Mouse (Mus musculus): ENCODE data around the gene Tgif2.
"Not testable (repeated sequence)": the region's sequence is repeated elsewhere in the genome, so short reads cannot be mapped to it uniquely, and the experiment has no call there.

The Tgif2 gene

DNA sequence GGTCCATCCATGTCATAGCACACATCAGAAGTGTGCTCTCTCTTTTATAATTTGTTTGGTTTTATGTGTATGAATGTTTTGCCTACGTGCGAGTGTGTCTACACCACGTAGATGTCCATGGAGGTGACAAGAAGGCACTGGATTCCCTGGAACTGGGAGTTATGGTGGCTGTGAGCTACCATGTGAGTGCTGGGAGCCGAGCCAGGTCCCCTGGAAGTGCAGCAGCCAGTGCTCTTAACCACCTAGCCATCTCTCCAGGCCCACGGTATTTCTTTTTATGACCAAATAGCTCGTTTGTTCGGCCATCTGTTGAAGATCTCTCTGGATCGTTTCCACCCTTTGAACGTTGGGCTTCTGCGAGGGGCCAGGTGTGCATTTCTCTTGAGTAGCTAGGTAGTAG is 3.5 kb downstream of the Tgif2 start:
- DNase-seq, result no peak

DNA sequence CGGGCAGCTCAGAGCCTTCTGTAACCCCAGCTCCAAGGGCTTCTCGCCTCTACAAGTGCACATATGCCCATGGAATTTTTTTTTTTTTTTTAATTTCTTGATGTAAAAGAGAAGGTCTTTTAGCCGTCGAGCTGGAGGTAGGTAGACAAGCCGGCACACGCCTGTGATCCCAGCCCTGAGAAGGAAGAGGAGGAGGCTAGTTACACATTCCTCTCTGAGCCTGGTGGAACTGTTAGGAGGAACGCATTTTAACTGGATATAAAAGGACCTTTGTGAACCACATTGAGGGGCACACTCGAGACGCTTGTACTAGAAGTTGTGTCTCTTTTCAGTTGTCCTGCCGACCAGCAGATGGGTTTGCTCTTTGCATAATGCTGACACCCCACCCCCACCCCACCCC is 4.9 kb downstream of the Tgif2 start:
- DNase-seq, result no peak

DNA sequence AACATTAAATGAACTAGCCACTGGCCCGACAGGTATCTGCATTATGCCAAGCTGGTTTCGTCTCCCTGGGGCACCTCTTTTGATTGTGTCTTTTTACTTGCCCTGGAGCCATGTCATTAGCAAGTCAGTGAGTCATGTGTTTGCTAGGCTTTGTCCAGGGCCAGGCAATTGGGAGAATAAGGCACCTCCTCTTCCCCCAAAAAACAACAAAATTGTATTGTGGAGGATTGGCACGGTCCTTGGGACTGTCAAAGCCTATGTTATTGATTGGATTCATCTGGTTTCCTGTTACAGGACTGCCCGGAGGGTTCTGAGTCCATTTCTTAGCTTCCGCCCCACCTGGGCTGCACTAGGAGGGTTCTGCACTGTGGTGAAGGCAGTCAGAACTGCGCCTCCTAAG is 7.8 kb downstream of the Tgif2 start:
- DNase-seq, result no peak

DNA sequence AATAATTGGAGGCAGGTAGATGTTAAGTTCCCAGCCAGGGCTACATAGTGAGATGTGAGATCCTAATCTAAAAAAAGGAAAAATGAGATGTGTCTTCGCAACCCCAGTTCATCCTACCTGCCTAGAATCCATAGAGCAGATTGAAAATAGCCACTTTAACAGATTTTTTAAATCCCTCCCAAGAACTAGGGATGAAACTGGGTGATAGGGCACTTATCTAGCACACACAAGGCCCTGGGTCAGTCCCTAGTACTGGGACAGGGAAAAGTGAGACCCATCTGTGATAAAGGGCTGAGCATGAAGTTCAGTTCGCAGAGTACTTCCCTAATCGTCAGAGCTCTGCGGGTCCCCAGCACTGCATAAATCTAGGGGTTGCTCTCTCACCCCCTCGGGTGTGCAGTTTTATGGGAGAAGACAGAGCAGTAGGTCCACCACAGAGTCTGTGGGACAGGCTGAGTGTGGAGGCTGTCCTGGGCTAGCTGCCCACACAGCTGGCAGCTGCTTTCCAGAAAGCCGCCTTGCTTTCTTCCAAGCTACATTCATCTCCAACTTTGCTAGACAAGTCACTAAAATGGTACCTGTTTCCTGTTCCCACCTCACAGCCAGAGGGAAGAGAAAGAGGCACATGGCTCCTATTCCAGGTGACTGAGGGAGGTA is 8.8 kb downstream of the Tgif2 start:
- peak in 1 of 2 experiments; percentile 50 for DNase-seq

DNA sequence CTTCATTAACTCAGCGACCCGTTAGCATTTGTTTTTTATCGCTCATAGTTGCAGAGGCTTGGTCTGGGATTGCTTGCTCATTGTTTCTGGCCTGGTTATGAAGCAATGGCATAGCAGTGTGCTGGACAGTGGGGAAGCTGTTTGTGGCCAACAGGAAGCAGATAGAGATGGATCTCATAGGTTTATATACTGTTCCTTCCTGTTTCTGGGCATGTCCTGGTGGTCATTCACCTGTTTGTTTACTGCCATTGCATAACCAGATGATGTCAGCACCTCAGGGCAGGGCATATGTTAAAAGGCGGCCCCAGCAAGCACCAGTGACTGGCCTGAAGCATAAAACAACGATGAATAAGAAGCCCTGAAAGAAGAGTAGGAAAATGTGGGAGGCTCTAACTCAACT is 10.7 kb downstream of the Tgif2 start:
- DNase-seq, result no peak

DNA sequence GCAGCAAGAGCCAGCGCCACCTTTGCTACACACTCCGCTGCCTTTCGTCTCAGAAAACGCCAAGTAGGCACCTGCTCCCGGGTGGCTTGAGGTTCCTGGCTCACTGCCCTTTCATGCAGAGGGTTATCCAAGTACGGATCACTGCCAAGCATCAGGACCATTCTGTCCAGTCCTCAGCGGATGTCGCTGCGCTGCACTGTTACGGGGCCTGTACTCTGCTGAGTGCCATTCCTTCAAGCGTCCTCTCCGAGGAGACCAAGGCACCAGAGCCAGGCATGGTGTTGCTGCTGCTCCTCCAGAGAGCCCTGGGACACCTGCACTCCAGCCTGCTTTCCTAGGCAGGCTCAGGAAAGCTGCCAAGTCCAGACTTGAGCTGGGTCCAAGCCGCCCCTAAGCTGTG is 13.8 kb downstream of the Tgif2 start:
- DNase-seq, result not testable (repeated sequence)

- peak in 1 of 2 experiments; percentile 61 for DNase-seq
Measured at GRCm38 (mm10) chr2:156853999-156854771, 14.4 kb downstream of the Tgif2 start.

DNA sequence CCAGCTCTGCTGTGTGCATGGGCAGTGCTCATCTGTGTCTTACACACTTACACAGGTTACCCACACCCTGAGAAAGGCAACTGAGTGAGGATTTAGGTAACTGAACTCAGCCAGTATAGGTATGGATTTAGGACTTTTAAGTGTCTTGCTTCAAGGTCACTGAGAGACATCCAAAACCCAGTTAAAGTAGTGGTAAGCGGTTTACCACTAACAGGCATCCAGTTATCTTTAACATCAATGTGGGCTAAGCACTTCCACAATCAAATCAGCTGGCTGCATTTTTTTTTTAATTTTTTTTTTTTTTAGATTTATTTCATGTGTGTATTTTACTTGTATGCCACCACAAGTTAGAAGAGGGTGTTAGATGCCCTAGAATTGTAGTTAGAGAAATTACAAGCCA is 16.5 kb downstream of the Tgif2 start:
- DNase-seq, result no peak

GRCm38 (mm10) chr2:156857385-156857791 is 17.6 kb downstream of the Tgif2 start:
- no peak for DNase-seq

DNA sequence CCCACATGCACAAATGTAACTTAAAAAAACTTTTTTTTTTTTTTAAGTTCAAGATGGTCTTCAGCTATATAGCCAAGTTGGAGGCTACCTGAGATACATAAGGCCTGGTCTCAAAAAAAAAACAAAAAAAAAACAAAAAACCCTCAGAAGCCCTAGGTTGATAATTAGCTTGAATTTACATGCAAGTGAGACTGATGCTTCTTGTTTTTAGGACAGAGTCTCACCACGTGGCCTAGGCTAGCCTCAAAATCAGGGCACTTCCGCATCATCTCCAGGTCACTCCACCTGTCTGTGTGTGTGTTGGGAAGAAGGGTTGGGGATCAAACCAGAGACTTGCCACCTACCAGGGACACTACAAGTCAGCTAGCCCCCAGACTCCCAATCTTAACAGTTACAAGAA is 18.0 kb downstream of the Tgif2 start, which contains the start of gene 4930518I15Rik:
TSS of gene 4930518I15Rik (minus strand) at position 112 of the 400 bp plus-strand sequence.
- DNase-seq, result no peak

- DNase-seq, result no peak
Measured at GRCm38 (mm10) chr2:156858671-156859070, 18.9 kb downstream of the Tgif2 start.

- peak; percentile 56 for DNase-seq
Measured at GRCm38 (mm10) chr2:156862041-156862717, 22.4 kb downstream of the Tgif2 start.

- peak; percentile 99 for DNase-seq
Measured at GRCm38 (mm10) chr2:156862772-156863486, 23.1 kb downstream of the Tgif2 start, which contains the start of gene Rab5if. Rab5if (plus strand) TSS chr2:156863128.

- peak; percentile 81 to 86 for DNase-seq
Measured at GRCm38 (mm10) chr2:156863487-156864160, 23.8 kb downstream of the Tgif2 start.

GRCm38 (mm10) chr2:156864481-156864880 is 24.7 kb downstream of the Tgif2 start:
- DNase-seq, result no peak

DNA sequence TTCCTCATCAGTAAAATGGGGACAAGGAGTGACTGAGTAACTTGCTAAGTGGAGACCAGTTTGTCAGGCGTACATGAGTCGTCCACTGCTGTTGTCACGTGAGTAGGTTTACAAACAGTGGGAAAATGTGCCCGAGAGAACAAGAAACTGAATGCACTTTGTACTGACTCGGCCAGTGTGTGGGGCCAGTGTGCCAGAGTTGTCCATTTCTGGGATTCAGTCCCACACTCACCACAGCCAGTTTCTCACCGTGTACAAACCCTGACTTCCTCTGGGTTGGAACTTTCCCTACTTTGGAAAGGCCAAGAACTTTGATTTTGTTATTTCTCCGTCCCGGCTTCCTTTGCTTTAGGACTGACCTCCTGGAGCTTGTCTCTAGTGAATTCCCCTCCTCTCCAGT is 29.2 kb downstream of the Tgif2 start:
- DNase-seq, result no peak

- DNase-seq, result no peak
Measured at GRCm38 (mm10) chr2:156869554-156869953, 29.7 kb downstream of the Tgif2 start.

- peak in 1 of 2 experiments; percentile 47 for DNase-seq
Measured at GRCm38 (mm10) chr2:156870519-156870918, 30.7 kb downstream of the Tgif2 start.

GRCm38 (mm10) chr2:156873629-156874028 is 33.8 kb downstream of the Tgif2 start:
- DNase-seq, result peak in 1 of 2 experiments; percentile 65

DNA sequence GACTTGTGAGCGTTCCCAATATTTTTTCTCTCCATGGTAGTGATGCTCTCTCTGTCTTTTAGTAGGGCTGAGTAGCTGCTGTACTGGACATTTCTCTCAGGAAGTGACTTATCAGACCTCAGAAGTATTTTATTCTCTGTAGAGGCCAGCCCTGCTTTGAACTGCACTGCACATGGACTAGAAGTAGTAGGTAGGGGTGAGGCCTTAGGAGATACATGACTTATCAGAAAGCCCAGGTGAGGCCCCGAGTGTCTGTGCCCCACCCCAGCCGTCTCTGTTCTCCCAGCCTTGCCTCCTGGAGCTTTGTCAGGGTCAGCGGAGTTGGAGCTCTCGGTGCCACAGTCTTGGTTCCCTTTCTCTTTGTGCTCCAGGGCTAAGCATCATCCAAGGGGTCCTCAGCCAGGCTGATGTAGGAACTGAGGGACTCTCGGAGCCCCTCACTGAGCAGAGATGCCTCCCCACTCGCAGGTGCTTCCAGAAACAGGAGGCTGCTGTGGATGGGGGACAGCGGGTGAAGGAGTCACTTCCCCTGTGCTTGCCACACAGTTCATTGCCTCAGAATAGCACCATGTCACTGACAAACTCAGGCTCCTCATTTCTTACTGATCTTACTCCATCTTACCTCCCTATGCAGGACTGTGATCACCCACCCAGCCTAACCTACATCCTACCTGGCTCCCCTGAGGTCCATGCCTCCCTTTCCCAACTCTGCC is 34.4 kb downstream of the Tgif2 start:
- DNase-seq, result no peak

DNA sequence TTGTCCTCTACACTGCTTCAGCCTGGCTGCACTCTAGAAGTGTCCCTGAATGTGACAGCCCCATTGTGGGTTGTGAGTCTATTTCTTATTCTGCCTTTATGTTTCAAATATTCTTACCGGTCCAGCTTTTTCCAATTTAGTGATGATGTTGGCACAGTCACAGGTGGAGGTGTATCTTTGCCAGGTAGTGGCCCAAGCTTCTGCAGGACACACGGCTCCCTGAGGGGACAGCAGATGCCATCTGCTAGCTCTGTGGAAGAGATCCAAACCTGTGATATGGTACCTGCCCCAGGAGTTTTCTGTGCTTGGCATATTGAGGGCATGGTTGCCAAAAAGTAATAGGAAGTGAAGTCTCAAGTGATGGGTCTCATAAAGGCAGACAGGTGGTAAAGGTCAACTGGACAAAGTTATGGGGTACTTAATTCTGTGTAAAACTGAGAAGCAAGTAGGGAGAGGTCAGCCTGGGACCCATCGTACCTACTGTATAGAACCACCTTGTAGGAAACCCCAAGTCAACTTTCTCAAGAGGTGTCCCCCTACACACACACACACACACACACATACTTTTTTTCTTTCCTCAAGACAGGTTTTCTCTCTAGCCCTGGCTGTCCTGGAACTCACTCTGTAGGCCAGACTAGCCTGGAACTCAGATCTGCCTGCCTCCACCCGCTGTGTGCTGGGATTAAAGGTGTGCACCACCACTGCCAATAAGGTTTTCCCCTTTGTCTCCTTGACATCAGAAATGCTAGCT is 35.1 kb downstream of the Tgif2 start:
- DNase-seq, result no peak

Measured in lung, postnatal 4 days (tissue).